Mouse (Mus musculus) CH12F3 (cell line): Measurements from ENCODE around the gene Sorl1.

Source experiments
- in situ Hi-C: fragments of 300-500 bp; cut with MboI; formaldehyde crosslinking; loops from 2 replicates; pipeline ENCODE4 v1.14.3; 2020; ENCODE audit warnings: low sequenced_read_pairs

Gene Sorl1

DNA sequence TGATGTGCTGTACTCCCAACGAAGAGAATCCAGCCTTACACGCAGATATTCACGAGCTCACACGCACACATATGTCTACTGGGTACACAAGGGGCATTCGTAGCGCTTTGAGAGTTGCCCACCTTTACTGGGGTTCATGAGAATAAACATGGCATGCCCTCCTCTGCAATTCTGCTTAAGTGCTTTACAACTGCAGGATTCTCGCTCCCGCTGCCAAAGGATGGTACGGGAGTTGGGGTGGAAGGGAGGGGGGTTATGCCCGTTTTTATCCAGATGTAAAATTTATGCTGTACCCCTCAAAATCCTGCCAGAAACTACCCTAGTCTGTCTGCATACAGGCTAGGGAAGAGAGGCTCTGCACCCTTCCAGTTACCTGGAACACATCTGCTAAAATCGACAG is 893 bp downstream of the Sorl1 start:
- in situ Hi-C loops = no loop called here

DNA sequence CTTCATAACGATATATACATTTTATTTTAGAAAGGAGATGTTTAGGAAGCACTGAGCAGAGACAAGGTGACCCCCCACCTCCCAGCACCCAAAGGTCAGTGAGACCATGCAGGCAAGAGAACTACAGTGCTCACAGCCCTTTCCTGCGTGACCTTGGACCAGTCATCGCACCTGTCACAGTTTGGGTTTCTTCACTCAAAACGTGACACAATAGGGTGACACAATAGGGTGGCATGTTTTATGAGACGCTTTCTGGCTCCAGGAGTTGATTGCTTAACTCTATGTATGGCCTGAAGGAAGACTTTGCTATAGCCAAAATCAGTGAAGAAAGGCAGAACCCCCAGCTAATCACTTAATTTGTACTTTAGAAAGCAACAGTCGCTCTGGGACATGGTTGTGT is 1.7 kb downstream of the Sorl1 start:
- in situ Hi-C loops = no loop called here

DNA sequence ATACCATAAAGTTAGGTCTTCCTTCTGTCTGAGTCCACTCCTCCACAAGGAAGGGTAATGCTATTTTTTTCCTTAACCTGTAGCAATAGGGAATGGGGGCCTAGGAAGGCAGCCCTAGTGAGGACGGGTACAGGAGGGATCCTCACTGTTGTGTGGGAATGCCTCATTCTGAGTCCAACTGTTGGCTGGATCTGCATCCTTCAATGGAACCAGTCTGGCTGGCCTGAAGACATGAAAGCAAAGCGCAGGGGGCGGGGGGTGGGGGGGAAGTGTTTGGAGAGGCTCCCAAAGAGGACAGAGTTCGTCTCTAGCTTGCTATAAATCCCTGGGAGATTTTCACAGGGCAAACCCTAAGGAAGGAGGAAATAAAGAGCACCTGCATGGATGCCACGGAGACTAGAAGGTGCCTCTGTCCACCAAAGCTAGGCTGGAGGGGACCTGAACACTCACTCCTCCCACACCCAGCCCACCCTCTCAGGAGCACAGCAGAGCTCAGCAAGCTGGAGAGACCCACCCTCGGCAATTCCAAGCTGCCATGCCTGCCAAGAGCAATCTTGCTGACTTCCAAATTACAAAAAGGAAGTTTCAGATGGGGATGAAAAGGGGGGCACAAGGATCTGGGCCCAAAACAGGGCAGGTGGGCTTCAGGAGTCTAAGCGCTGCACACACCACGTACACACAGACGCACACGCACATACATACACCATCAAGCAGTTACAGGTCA is 2.3 kb downstream of the Sorl1 start:
- in situ Hi-C loops = no loop called here

DNA sequence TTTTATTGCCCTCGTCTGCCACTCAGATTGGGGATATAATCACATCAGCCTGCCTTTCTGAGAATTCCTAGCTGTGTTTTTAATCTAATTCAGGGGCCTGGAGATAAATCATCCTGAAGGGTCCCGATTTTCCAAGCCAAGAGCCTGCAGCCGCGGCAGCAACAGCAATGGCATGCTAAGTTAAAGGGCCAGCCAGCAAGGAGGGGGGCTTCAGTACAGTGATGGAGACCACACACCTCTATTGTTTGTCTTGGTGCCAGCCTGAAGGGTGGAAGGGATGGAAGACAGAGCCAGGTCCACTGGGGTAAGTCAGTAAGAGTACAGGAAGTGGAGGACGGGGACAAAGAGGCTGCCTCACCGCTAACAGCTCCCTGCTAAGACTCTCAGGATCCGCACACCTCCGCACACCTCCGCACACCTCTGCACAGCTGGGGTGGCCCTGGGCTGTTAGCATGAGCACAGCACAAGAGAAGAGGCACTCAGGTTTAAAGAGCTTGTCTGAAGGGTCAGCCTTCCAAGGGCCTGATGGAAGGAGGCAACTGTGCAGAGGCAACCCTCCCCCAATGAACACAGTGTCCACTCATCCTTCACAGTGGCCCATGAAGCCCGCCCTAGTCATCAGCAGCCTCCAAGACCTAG is 7.6 kb downstream of the Sorl1 start:
- in situ Hi-C loops = no loop called here

DNA sequence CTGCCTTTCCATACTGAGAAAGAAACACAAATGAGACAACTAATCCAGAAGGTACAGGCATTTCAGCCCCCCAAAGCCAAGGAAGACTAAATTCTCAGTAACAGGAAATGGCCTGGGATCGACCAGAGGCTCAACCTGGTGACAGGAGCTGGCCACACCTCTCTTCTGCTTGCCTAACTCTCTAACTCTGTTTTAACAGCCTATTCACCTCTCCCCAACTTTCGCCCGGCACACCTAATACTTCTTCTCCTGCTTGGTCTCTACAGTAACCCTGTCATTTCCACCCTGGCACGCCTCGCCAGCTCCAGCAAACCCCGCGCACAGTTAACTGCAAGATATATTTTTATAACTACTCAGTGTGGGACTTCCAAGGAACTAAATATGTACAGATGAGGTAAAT is 9.0 kb downstream of the Sorl1 start:
- in situ Hi-C loops = no loop called here

DNA sequence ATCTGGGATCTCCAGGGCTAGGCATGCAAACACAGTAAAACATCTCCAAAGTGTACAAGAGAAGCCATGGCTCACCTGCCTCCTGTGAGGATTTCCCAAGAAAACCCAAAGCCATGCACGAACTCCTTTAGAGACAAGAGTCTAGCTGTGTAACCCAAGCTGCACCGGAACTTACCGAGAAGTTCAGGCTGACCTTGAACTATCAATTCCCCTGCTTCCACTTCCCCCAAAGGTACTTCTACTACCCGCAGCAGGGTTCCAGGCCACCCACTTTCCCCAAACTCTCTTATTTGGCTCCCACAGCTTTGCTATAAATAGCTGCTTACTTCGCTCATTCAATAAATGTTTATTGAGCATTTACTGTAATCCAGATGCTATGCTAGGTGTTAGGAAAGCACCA is 10.8 kb downstream of the Sorl1 start:
- in situ Hi-C loops = no loop called here

DNA sequence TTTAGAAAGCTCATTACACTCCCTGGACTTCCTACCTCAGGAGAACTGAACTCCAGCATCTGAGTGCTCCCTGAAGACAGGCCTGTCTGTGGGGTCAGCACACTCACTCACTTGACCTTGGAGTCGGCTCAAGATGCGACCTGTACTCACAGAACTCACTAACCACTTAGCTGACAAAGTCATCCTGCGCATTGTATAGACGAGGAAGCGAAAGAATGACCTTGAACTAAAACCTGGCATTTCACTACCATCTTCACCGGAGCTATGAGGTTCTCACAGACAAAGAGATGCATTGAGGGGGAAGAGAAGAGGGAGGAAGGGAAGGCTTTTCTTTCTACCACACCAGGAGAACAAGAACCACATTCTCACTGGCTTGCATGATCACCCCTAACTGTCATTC is 11.4 kb downstream of the Sorl1 start:
- in situ Hi-C loops = no loop called here

DNA sequence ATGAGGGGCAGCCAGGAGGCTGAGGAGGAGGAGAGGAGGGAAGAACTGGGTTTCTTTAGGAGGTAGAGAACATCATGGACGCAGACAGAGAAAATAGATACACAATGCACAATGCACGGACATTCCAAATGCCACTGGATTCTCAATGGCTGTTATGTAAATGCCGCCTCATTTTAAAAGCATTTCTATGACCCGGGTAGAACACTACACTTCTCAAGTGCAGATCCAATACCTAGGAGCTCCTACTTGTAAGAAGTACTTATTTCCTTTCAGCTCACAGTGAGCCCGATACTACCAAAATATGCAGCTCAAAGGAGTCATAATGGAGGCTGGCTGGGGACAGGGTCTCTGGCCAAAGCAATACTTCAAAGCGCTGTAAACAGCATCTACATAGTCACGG is 12.8 kb downstream of the Sorl1 start:
- in situ Hi-C loops = no loop called here

DNA sequence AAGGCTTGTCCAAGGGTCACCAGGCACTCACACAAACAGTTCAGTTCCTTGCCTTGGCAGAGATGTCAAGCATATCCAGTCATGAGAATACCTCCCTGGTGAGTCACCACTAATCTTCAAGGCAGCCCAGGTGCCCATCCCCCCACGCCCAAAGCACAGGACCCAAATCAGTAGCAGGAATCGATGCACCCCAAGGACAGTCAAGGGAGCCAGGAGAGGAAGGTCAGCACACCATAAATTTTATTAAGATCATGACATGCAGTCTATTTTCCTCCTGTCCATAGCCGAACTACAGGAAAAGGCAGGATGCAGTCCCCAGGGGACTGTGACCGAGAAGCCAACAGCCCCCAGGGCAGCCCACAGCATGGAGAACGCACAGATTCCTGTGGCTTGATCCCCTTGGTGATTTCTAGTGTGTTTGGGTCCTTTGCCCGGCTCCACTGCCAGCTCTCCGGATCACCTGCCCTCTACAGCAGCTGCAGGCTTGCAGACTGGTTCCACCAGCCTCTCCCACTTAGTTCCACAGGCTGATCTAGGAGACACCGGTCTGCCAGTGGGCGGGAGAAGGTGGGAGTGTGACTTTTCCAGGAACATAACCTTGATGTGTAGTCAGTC is 14.2 kb downstream of the Sorl1 start:
- in situ Hi-C loops = no loop called here

DNA sequence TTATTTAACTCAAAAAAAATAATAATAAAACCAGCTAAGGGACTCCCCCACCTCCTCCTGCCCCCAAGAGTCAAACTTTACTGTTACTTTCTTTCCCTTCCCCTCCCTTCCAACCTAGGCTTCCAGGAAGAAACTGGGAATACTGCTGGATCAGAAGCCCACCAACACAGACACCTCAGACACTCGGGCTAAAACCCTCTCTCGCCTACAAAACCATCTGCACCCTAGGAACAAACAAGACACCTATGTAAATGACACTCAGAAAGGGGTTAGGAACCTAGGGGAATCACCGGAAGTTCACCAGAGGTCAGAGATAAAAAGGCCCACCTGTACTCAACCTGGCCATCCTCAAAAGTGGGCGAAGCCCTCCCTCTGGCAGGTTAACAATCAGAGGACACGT is 15.0 kb downstream of the Sorl1 start:
- in situ Hi-C loops = no loop called here

DNA sequence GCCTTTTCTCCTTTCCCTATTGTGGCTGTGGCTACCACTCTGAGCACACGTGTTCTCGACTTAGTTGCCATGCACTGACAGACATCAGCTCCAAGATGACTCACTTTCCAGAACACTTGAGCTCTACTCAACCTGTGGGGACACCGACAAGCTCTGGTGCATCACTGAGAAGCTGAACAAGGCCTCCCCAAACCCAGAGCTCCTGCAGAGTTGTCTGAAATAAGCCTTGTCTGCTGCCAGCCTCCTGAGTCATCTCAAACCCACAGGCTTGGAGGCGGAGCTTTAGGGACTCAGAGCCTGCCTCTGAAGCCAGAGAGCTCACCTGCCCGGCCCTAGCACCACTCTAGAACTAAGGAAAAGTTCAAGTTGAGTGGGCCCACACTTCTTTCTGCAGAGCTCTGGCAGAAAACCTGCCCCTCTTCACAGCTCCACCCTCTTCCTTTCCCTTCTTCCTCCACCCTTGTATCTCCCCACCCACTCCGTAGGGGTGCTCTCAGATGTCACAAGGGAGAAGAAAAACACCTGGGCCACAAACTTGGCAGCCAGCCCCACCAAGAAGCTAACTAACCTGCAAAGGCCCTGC is 15.6 kb downstream of the Sorl1 start:
- in situ Hi-C loops = no loop called here

DNA sequence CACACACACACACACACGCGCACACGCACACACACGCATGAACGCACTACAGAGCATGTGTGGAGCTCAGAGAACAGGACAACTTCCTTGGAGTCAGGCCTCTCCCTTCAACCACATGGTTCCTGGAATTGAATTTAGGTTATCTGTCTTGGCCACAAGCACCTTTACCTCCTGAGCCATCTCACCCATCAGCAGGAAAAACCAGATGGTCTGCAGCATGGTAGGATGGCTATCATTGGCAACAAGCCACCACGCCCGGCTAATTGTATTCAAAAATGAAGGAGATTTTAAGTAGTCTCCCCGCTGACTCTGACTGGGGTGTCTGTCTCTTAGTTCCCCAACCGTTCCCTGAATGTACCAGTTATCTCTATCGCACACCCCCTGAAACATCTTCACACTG is 17.0 kb downstream of the Sorl1 start:
- in situ Hi-C loops = no loop called here

DNA sequence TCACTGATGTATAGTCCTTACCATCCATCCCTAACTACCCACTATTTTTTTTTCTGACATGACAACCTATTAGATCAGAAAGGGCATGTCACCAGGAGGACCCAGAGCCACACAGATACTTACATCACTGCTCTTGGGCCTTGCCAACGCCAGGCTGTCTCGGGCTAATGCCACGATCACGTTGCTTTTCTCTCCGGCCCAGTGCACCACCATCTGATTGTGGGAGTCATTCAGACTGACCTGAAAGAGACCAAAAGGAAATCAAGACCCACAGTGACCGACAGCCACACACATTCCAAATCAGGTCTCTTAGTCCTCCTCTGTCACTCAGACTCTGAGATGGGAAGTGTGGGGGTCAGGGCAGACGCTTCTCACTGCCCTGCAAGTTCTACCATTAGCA is 17.8 kb downstream of the Sorl1 start:
- in situ Hi-C loops = no loop called here

DNA sequence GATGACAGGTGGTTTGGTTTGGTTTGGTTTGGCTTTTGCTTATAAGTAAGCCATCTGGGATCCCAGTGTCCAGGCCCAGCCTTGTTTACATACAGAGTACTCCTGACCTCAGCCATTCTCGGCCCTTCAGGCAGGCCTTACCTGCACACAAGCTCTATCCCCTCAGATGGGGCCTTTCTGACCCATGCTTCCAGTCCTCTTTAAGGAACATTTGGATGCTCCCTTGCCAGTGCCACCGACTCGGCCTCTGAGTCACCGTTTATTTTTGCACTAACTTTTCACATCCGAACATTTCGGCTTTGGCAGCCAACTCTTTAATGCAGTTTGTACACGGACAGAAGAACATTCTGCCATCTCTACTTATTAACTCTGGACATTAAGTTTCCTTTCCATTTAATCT is 20.6 kb downstream of the Sorl1 start:
- in situ Hi-C loops = no loop called here

DNA sequence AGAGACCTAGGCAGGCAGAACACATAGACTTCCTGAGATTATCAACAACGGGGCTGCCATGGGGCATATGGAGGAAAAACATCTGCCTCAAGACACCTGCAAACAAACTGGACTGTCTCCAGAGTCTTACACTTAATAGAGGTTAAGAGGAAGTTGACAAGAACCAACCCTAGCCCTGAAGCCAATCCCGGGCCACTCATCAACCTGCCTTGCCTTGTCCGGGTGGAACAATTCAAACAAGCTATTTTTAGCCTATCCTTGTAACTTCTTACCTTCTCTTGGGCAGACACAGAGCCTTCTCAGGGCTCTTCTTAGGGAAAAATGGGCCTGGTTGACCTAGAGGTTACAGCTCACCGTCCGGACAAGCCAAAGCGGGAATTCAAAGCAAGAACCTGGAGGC is 22.1 kb downstream of the Sorl1 start:
- in situ Hi-C loops = no loop called here

DNA sequence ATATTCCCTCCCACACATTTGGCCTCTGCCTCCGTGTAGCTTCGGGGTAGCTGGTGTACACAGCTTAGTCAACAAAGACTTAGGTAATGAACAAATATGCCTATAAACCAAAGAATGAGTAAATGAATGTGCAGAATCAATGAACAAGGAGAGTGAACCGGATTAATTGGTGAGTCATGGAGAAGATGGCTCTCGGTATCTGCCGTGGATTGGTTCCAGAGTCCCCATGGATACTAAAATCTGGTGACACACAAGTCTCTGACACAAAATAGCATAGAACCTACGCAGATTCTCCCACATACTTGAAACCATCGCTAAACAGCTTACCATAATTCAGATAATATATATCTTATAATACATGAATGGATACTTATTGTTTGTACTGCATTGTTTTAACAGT is 22.8 kb downstream of the Sorl1 start:
- in situ Hi-C loops = no loop called here

DNA sequence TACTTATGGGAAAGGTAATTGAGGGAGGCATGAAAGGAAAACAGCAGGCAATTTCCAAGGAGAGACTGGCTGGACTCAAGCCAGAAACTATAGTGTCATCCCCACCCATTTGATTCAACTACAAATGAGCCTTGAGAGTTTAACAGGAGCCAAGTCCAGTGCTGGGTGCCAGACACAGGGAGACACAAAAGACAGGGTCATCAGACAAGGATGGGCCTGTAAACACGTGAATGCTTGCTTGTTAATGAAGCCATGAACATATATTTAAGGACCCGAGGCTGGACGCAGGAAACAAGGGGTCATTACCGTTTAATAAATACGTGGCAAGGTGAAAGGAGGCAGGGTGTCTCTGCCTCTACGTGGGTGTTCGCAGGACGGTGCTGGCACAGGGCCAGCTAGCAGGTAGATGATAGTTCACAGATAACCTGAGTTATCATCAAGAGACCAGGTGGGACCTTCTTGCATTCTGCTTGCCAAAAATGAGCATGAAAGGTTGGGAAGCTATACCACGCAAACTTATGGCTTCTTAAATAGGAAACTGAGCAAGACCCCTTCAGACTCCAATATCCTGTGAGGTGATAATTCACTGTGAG is 23.4 kb downstream of the Sorl1 start:
- in situ Hi-C loops = no loop called here

DNA sequence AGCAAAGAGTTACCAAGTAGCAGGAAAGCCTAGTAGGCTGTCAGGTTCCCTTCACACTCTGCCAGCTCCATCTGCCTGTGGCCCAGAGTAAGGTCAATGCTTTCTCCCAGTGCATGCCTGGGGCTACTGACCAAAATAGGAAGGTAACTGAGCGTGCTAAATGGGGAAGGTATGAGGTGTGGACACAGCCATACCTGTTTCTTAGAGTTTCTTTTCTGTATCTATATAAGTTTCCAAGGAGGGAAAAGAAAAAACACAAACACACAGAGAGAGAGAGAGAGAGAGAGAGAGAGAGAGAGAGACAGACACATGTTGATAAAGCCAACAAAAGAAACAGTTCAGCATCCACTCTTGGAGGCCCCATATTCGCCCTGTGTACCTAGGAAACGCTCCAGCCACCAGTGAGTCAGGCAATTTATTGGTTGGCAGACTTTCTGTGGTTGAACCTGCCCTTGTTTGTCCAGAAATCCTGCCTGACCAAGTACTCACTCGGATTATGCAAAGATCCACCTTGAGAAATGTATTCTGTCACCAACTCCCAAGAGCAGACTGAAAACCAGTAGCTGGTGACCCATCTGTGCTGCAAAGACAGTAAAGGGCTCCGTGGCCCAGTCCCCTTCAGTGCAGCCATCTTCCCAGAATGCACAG is 25.5 kb downstream of the Sorl1 start:
- in situ Hi-C loops = no loop called here

DNA sequence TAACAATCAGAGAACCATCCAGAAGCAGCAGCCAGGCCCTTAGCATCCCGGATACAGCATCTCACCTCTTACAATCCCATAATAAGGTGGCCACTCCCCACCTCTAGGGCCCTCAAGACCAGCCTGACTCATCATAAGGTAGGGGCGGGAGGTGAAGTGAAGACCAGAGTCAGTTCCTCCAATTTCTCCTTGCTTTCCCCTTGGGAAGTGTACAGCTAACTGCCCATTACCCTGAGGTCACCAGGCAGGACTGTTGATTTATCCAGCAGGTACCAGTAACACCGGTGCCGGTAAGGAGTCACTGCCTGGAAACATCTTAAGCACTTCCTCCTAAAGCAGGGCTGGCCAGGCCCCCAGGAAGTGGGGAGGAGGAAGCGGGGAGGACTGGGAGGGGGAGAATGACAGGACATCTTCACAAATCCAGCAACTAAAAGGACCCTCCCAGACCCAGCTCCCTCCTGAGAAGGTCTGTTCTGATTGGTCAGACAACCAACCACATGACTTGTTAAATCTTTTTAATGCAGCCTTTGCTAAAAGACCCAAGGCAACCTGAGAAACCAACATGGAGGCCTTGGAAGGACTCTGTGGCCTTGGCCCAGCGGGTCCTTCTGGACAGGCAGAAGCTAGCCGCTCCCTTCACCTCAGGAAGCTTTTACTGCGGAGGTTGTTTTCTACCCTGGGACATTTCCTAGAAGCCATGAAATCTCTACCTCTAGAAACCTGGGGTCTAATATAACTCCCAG is 26.2 kb downstream of the Sorl1 start:
- in situ Hi-C loops = no loop called here

DNA sequence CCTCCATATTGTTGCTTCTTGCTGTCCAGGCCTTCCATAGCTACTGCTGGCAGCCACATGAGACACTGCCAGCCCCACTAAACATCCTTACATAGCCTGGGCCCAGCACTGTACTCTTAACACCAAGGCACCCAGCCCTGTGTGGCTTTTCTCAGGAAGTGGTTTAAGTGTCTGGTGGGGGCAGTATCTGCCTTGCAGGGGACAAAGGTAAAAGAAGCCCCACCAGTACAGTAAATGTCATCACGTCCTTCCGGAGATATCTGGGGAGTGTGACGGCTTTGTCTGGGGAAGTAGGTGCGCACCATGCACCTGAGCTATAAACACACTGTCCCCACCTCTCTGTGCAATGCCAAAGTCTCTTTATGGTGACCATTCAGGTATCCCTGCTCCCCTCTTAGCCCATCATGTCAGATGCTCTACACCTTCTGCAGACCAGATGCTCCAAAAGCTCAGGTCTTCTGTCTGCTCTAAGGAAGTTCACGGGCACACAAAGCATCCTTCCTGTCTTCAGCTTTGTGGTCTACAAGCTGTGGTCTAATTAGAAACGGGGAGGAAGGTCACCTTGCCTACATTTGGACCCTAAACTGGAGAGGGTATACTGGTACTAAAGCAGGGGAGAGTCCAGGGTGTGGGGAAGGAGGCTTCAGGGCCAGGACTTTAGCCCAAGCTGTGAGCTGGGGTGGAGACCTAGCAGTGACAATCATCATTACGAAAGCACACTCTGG is 26.9 kb downstream of the Sorl1 start:
- in situ Hi-C loops = no loop called here
